ENCODE assay signal across 21 mouse cellular contexts in the genomic region with DNA sequence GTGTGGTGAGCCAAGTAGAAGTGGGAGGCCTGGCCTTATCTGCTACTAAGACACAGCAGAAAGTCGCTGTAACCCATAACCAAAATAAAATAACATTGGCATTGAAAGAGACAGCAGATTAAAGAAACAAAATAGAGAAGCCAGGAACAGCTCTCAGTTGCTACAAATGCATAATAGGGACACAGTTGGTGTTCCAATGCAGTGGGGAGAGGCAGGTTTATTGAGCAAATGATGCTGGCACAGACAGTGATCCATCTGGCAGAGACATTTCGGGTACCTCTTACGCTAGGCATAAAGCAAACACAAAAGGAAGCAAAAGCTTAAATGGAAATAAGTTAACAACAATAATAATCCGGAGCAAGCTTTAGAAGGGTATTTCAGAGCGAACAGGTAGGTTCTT.
DNase-seq lines count a peak whose midpoint lies in the region; ATAC-seq and TF ChIP-seq lines count a peak whose summit lies in the region.
"Had no signal": no experiment of that assay in that cellular context is flagged by ENCODE, and none has a peak within 500 bp of the region (broad histone marks: within the 10 kb centered on the region; RNA-seq: fewer than 3 reads in every experiment).

No protein-coding gene starts in this region.

- H3K4me2 ChIP-seq in hindbrain, embryonic 16.5 days (ENCODE audit: low read length) = no peak overlapping the region
- H3K4me2 ChIP-seq in hindbrain, embryonic 14.5 days (replicated peaks) = no peak overlapping the region
- H3K4me2 ChIP-seq in intestine, postnatal 0 days (replicated peaks; ENCODE audit: low read depth) = no peak overlapping the region
- H3K4me2 ChIP-seq: embryonic facial prominence, embryonic 13.5 days; heart, embryonic 13.5 days; limb, embryonic 12.5 days; liver, embryonic 13.5 days; lung, embryonic 15.5 days had no signal

- H3K4me1 ChIP-seq in hindbrain, embryonic 16.5 days (ENCODE audit: control insufficient read depth, insufficient read depth, low read depth, low read length) = no peaks in the 10 kb centered on the region; the same call in 1 of the 2 replicates
- no peaks in the 10 kb centered on the region for H3K4me1 ChIP-seq in hindbrain, embryonic 14.5 days (replicated peaks; ENCODE audit: control insufficient read depth, insufficient read depth, low read length)
- no peaks in the 10 kb centered on the region for H3K4me1 ChIP-seq in intestine, postnatal 0 days (replicated peaks; ENCODE audit: control insufficient read depth, insufficient read depth, low read length)
- H3K4me1 ChIP-seq: embryonic facial prominence, embryonic 13.5 days; limb, embryonic 12.5 days; liver, embryonic 13.5 days had no signal

- 70% methylated on average over 5 of the region's 5 CpGs for WGBS in hindbrain, embryonic 16.5 days
- WGBS in hindbrain, embryonic 14.5 days = 63% methylated on average over 5 of the region's 5 CpGs
- 87% methylated on average over 5 of the region's 5 CpGs for WGBS in intestine, postnatal 0 days

- H3K27ac ChIP-seq in hindbrain, embryonic 16.5 days (ENCODE audit: low read depth, low read length) = no peak overlapping the region
- no peak overlapping the region for H3K27ac ChIP-seq in hindbrain, embryonic 14.5 days
- H3K27ac ChIP-seq in intestine, postnatal 0 days (ENCODE audit: low read depth, low read length) = no peak overlapping the region
- H3K27ac ChIP-seq: embryonic facial prominence, embryonic 13.5 days; gastrocnemius, adult 2 months; heart, embryonic 13.5 days; limb, embryonic 12.5 days; liver, embryonic 13.5 days; lung, embryonic 15.5 days had no signal

- no peaks in the 10 kb centered on the region for H3K9me3 ChIP-seq in hindbrain, embryonic 16.5 days (ENCODE audit: control insufficient read depth, low read length)
- H3K9me3 ChIP-seq in hindbrain, embryonic 14.5 days (ENCODE audit: control insufficient read depth, low read length) = no peaks in the 10 kb centered on the region
- no peaks in the 10 kb centered on the region for H3K9me3 ChIP-seq in intestine, postnatal 0 days (ENCODE audit: control insufficient read depth)
- H3K9me3 ChIP-seq: embryonic facial prominence, embryonic 13.5 days; G1E; heart, embryonic 13.5 days; limb, embryonic 12.5 days; liver, embryonic 13.5 days; lung, embryonic 15.5 days had no signal

- no peak for TF ChIP-seq CTCF in brain, embryonic 14.5 days (IDR thresholded peaks at IDR 0.05; ENCODE audit: borderline replicate concordance, extremely low read depth, insufficient read depth, insufficient read length)
- TF ChIP-seq CTCF in intestine, postnatal 0 days (IDR thresholded peaks at IDR 0.05; ENCODE audit: low read depth) = no peak

- peak; percentile 45; the same call in 1 of the 2 replicates for ATAC-seq in hindbrain, embryonic 16.5 days
- no peak for ATAC-seq in hindbrain, embryonic 14.5 days (ENCODE audit: low FRiP score)
- no peak for ATAC-seq in intestine, postnatal 0 days
- ATAC-seq: CD4-positive, CD25-positive, alpha-beta regulatory T cell, adult 4 months; inflammation-experienced regulatory T-cells, adult 6 months had no signal

- TF ChIP-seq POLR2A in brain, embryonic 14.5 days (IDR thresholded peaks at IDR 0.05; ENCODE audit: borderline replicate concordance, extremely low read depth, insufficient read depth, insufficient read length, poor library complexity, severe bottlenecking) = no peak

- no peak for DNase-seq in hindbrain, embryonic 14.5 days (ENCODE audit: low spot score)
- peak; percentile 77 for DNase-seq in brain, adult 2 months (ENCODE audit: low read depth, low spot score)
- peak; percentile 81 for DNase-seq in brain, embryonic 14.5 days (ENCODE audit: low read depth)
- peak; percentile 55 for DNase-seq in layer of hippocampus, adult 9-10 months (ENCODE audit: low spot score)
- DNase-seq in embryo, embryonic 10.5 days (ENCODE audit: low spot score) = no peak
- DNase-seq in B cell, adult 2 months = no peak
- DNase-seq: cerebellum, adult 11-12 months; gastrocnemius, adult 2 months; heart, postnatal 4 days; liver, embryonic 13.5 days; midbrain, embryonic 14.5 days; right cerebral cortex, postnatal 25 days had no signal

- no peaks in the 10 kb centered on the region for H3K27me3 ChIP-seq in hindbrain, embryonic 16.5 days (replicated peaks; ENCODE audit: control insufficient read depth, insufficient read depth, low read length)
- no peaks in the 10 kb centered on the region for H3K27me3 ChIP-seq in hindbrain, embryonic 14.5 days (ENCODE audit: control insufficient read depth, insufficient read depth, low read length)
- no peaks in the 10 kb centered on the region for H3K27me3 ChIP-seq in intestine, postnatal 0 days (replicated peaks; ENCODE audit: control insufficient read depth, insufficient read depth, low read length)
- H3K27me3 ChIP-seq: embryonic facial prominence, embryonic 13.5 days; heart, embryonic 13.5 days; limb, embryonic 12.5 days; liver, embryonic 13.5 days; lung, embryonic 15.5 days had no signal

- no peak overlapping the region for H3K4me3 ChIP-seq in hindbrain, embryonic 16.5 days (ENCODE audit: low read length)
- H3K4me3 ChIP-seq in hindbrain, embryonic 14.5 days (replicated peaks; ENCODE audit: low read length) = no peak overlapping the region
- no peak overlapping the region for H3K4me3 ChIP-seq in intestine, postnatal 0 days (ENCODE audit: low read depth, low read length)
- H3K4me3 ChIP-seq: embryonic facial prominence, embryonic 13.5 days; gastrocnemius, adult 2 months; heart, embryonic 13.5 days; limb, embryonic 12.5 days; liver, embryonic 13.5 days; lung, embryonic 15.5 days had no signal

- no peaks in the 10 kb centered on the region for H3K36me3 ChIP-seq in hindbrain, embryonic 16.5 days (ENCODE audit: control insufficient read depth, insufficient read depth, low read length)
- H3K36me3 ChIP-seq in hindbrain, embryonic 14.5 days (replicated peaks; ENCODE audit: control insufficient read depth, insufficient read depth) = no peaks in the 10 kb centered on the region
- no peaks in the 10 kb centered on the region for H3K36me3 ChIP-seq in intestine, postnatal 0 days (ENCODE audit: control insufficient read depth, insufficient read depth)
- H3K36me3 ChIP-seq: embryonic facial prominence, embryonic 13.5 days; G1E; heart, embryonic 13.5 days; limb, embryonic 12.5 days; liver, embryonic 13.5 days; lung, embryonic 15.5 days had no signal

- no peak overlapping the region for H3K9ac ChIP-seq in hindbrain, embryonic 16.5 days (ENCODE audit: low read depth, low read length)
- H3K9ac ChIP-seq in hindbrain, embryonic 14.5 days = no peak overlapping the region
- no peak overlapping the region for H3K9ac ChIP-seq in intestine, postnatal 0 days (ENCODE audit: low read depth, low read length)
- H3K9ac ChIP-seq: embryonic facial prominence, embryonic 13.5 days; heart, embryonic 13.5 days; limb, embryonic 12.5 days; liver, embryonic 13.5 days; lung, embryonic 15.5 days had no signal

Comparison
In these comparisons a context has a peak if more than half of its experiments do, and no peak if none do; other contexts are left out.
1. DNase-seq: peak in brain, adult 2 months (single experiment), brain, embryonic 14.5 days (single experiment) and layer of hippocampus, adult 9-10 months (single experiment); none in hindbrain, embryonic 14.5 days (single experiment), embryo, embryonic 10.5 days (single experiment) and B cell, adult 2 months (0 of 2).